Mouse (Mus musculus): ENCODE data around the gene Borcs7. TPM values are rescaled to one million over a fixed set of nuclear protein-coding genes. Genes with fewer than 3 reads are reported as not detected.

The Borcs7 gene
- total RNA-seq, 2 experiments from 2014 or later, result 22.8 TPM

DNA sequence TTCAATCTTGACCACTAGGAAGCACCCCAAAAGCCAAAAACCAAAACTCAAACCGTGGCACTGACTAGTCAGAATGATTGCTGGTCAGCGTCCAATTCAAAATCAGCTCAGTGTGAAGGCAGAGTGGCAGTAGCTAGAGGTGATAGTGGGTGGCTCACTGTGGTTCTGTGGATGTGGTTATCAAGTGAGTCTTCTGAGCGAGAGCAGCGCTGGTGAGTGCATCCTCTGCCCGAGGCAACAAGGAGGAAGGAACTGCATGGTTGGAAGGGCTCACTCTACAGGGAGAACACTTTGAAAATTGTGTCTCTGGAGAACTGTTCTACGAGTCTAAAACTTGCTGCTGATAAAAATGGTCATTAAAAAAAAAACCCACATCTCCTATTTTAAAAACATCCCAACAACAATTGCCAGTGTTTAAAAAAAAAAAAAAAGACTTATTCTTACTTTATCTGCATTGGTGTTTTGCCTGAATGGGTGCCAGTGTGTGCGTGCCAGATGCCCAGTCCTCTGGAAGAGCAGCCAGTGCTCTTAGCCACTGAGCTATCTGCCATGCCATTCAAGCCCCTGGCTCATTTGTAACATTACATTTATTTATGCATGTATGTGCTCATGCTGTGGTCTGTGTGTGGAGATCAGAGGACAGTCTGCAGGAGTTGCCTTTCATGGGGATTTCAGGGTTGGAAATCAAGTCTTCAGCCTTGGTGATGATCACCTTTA, 16.2 kb downstream of the Borcs7 start:
- no peak for DNase-seq (ENCODE audit: low spot score in 2 of 2)
- no peak for TF ChIP-seq CTCF (conservative IDR thresholded peaks at IDR 0.05)
- H3K27ac ChIP-seq, result no peak overlapping the region
- no peak overlapping the region for H3K4me3 ChIP-seq

DNA sequence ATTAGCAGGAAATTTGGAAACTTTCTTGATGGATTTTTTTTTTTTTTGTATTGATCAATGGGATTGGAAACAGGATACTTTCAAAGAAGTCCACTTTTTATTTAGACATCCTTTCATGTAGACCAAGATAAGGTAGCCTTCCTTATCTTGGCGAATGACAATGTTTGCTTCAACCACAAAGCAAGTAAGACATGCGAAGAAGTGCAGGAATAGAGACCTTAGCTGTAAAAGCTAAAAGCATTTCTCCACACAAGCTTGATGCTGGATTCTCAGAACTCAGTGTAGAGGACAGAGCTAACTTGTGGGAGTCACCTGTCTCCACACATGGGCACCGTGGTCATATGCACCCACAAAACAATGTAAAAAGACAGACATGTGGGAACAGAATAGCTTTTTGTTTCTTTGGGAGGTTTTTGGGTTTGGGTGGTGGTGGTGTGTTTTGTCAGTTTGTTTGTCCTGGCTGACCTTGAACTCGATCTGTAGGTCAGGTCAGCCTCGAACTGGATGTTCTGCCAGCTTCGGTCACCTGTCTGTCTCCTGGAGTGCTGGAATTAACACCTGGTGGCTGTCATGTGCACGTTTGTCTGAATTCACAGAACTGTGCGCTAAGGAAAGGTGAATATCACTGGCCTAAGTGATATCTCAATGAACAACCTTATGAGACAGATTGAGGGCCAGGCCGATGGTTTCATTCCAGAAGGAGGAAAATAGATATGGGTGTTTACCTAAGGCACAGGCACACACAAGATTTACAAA, 17.0 kb downstream of the Borcs7 start:
- peak overlapping the region; percentile 60; the same call in 1 of the 2 replicates for H3K4me3 ChIP-seq
- DNase-seq (ENCODE audit: low spot score in 2 of 2), result no peak
- peak overlapping the region; percentile 79 for H3K27ac ChIP-seq
- no peak for TF ChIP-seq CTCF (conservative IDR thresholded peaks at IDR 0.05)

DNA sequence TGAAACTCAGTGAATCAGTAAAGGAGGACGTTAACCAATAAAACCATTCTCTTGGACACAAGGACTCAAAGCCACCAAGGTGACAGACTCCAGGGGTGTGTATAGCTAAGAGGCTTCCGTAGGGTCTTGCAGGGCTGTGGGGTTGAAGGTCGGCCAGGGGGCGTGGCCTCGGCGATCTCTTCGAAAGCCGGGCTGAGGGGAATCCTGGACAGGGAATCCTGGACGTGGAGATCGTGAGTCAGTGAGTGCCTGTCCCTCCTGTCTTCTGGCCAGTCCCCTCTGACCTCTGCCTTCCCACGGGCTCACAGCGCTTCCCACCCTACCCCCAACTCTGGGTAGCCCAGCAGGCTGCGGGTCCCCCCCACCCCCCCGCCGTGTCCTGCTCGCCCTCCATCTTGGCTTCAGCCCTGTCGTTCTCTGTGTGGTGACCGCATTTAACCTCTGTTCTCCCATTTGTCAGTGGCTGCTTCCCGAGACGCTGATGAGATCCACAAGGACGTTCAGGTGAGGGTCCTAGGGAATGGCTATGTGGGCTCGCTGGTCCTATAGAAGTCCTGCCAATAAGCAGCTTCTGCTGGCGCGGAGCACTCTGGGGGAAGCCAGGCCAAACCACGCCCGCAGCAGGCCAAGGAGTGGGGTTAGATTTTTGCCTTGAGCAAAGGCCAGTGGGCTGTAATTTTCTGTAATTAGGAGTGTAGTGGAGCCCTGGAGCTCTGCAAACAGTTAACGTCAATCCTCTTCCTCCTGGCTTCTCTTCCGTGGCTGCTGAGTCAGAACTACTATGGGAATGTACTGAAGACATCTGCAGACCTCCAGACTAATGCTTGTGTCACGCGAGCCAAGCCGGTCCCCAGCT, 17.8 kb downstream of the Borcs7 start, which contains the start of gene As3mt:
Gene As3mt, plus strand, starts transcription at position 163 of the 856 bp plus-strand sequence.
- peak within 1 kb of the TSS; percentile 60 for H3K4me3 ChIP-seq
- peak in 1 of 2 experiments; percentile 46 for DNase-seq (ENCODE audit: low spot score in 2 of 2)
- H3K27ac ChIP-seq, result peak within 1 kb of the TSS; percentile 79
- no peak for TF ChIP-seq CTCF (conservative IDR thresholded peaks at IDR 0.05)

DNA sequence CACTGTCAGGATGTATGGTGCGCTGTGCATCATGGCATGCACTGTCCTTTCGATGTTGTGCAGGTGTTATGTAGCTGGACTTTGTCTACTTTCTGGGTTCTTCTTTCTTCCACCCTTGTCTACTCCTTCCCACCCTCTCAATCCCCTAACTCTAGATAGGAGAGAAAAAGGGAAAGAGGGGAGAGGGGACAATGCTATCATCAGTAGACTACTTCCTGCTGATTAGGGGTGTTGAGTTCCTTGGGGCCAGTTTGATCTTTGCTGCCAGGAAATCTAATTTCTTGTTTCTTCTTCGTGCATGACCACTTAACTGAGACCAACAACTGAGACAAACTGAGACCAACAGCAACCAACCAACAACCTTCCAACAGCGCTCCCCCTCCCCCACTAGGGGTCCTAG, 20.9 kb downstream of the Borcs7 start:
- DNase-seq (ENCODE audit: low spot score in 2 of 2), result no peak
- TF ChIP-seq CTCF (conservative IDR thresholded peaks at IDR 0.05), result no peak

DNA sequence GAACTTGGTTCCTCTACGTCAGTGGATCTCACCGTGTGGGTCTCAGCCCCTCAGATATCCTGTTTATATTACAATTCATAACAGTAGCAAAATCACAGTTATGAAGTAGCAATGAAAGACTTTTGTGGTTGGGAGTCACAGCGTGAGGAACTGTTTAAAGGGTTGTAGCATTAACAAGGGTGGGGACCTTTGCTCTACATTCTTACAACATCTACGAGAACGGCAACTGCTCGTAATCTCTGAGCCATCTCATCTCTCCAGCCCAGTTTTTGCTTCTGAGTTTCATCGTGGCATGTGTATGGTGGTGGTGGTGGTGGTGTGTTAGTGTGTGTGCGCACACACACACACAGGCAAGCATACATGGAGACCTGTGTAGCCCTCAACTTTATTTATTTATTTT, 24.5 kb downstream of the Borcs7 start:
- DNase-seq (ENCODE audit: low spot score in 2 of 2), result no peak
- no peak overlapping the region for H3K4me3 ChIP-seq

More for the DNA sequence above, 20.9 kb downstream of the Borcs7 start:
- H3K4me3 ChIP-seq, result no peak overlapping the region
- H3K27ac ChIP-seq, result no peak overlapping the region

DNA sequence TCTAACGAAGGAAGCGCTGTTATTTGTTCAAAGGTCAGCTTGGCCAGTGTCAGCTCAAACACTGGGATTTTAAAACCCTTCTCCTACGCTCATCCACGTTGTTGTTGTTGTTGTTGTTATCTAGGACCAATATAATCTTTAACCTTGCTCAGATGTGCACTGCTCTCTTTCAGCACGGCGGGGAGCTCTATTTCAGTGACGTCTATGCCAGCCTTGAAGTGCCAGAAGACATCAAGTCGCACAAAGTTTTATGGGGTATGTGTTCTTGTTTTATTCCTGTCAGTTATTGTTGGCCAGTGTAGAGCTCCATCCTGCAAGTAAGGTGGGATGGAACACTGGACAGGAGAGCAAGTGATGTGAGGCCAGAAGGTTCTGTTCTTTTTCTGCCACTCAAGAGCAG, 25.3 kb downstream of the Borcs7 start:
- H3K4me3 ChIP-seq, result no peak overlapping the region
- TF ChIP-seq CTCF (conservative IDR thresholded peaks at IDR 0.05), result no peak
- no peak overlapping the region for H3K27ac ChIP-seq
- no peak for DNase-seq (ENCODE audit: low spot score in 2 of 2)

More for the DNA sequence above, 24.5 kb downstream of the Borcs7 start:
- H3K27ac ChIP-seq, result no peak overlapping the region
- TF ChIP-seq CTCF (conservative IDR thresholded peaks at IDR 0.05), result no peak

DNA sequence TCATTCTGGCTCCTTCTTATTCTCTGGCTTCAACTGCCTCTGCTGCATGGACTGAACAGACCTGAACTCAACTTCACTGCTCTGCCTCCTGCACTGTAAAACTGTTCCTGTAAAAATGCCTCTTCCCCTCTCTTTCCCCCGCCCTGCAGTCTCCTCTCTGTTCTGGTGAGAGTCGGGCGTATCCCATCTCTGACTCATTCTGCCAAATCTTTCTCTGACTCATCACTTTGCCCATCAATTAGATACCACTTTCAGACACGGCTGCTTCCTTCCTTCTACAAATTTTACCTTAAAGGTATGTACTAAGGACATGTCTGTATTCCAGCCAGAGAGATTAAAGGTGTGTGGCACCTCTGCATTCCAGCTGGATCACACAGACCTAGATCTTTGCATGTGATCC, 28.4 kb downstream of the Borcs7 start:
- no peak overlapping the region for H3K27ac ChIP-seq
- DNase-seq (ENCODE audit: low spot score in 2 of 2), result no peak
- TF ChIP-seq CTCF (conservative IDR thresholded peaks at IDR 0.05), result no peak
- H3K4me3 ChIP-seq, result no peak overlapping the region

DNA sequence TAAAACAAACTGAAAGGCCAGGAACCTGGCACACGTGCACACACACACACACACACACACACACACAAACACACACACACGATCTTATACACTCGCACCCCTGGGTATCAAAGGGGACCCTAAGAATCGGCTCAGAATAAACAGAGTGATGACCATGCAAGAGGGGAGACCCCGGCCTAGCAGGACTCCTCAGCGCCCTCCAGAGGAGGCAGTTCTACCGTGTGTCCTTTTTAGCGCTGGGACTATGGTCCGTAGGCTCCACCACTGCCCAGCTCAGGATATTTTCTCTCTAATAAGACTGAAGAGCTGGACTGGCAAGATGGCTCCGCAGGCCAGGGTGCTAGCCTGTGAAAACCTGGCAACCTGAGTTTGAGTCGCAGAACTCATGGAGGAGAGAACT, 34.7 kb downstream of the Borcs7 start:
- TF ChIP-seq CTCF (conservative IDR thresholded peaks at IDR 0.05), result no peak

DNA sequence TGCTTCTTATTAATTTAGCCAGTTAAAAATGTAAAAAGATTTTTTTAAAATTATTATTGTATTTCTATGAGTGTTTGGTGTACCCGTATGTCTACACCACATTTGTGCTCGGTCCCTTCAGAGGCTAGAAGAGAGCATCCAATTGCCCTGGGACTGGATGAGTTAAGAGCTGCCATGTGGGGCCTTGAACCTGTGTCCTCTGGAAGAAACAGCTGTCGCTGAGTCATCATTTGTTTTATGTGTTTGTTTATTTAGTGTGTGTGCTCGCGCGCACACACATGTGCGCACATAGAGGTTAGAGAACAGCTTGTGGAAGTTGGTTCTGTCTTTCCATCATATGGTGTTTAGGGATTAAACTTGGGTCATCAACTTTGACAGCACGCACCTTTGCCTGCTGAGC, 36.4 kb downstream of the Borcs7 start:
- Histone ChIP-seq H3K4me3 (no peak overlapping the region), H3K27ac (no peak overlapping the region)
- no peak for DNase-seq (ENCODE audit: low spot score in 2 of 2)
- no peak for TF ChIP-seq CTCF (conservative IDR thresholded peaks at IDR 0.05)

More for the DNA sequence above, 34.7 kb downstream of the Borcs7 start:
- Histone ChIP-seq H3K27ac (no peak overlapping the region), H3K4me3 (no peak overlapping the region)
- no peak for DNase-seq (ENCODE audit: low spot score in 2 of 2)

DNA sequence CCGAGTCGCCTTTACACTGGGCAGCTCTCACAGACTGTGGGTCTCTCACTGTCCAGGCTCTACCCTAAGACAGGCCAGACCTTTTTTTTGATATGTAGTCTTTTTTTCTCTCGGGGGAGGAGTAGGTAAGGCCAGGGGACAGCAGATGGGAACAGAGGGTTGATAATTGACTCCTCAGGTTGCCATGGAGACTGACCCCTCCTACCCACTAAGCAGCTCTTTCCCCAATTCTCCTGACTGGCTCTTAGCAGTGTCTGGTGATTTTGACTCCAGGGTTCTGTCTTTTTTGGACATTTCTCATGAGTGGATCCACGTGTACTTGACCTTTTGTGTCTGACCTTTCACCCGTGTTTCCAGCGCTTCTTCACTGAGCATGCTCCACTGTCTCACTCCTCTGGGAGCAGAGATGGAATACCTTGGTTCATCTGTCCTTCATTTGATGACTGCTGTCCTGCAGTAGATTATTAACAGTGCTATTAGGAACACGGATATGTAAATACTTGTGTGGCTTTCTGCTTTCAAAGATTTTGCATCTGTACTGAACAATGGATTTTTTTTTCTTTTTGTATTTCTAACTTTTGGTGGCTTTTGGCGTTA, 37.5 kb downstream of the Borcs7 start:
- peak overlapping the region; percentile 83 for H3K27ac ChIP-seq
- no peak for TF ChIP-seq CTCF (conservative IDR thresholded peaks at IDR 0.05)
- peak; percentile 39 for DNase-seq (ENCODE audit: low spot score in 2 of 2)
- H3K4me3 ChIP-seq, result no peak overlapping the region

DNA sequence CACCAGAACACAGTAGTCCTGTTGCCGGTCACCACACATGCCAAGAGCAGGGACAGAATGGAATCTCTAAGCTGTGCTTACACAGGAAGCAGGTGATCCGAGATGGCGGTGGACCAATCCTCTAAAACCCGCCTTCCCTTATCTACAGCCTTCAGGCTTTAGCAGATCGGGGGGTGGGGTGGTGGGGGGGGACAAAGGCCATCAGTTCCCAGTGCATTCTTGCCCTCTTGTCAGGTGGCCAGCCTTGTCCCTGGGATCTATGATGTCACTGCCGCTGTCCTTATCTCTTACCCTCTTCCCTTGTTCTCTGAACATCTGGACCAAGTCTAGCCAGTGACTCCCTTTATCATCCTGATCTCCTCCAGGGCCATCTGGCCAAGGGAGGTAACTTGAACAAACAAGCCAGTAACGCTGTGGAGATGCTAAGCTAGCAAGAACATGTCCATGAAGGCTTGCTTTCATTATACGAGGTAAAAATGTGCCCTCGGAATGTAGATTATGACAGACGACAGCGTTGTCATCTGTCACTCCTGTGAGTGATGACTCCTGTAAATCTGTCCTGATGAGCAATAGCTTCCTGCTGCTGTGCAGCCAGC, 38.3 kb downstream of the Borcs7 start:
- no peak for DNase-seq (ENCODE audit: low spot score in 2 of 2)

DNA sequence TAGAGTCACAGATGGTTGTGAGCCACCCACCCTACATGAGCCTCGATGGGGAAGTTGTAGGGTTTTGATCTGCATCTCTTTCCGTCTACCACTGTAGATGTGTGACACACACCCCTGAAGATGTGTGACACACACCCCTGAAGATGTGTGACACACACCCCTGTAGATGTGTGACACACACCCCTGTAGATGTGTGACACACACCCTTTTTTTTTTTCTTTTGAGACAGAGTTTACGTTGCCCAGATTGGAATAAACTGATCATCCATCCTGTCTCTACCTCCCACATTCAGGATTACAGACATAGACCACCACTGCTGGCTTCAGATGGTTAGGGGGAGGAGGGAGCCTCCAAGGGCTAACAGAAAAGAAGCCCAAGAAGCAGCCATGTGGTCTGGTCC, 39.2 kb downstream of the Borcs7 start:
- peak overlapping the region; percentile 83 for H3K27ac ChIP-seq
- no peak for DNase-seq (ENCODE audit: low spot score in 2 of 2)
- no peak for TF ChIP-seq CTCF (conservative IDR thresholded peaks at IDR 0.05)
- no peak overlapping the region for H3K4me3 ChIP-seq

More for the DNA sequence above, 38.3 kb downstream of the Borcs7 start:
- Histone ChIP-seq H3K4me3 (no peak overlapping the region), H3K27ac (peak overlapping the region; percentile 83)
- TF ChIP-seq CTCF (conservative IDR thresholded peaks at IDR 0.05), result no peak

All from layer of hippocampus, adult 2 months (tissue).